Mouse (Mus musculus): Measurements from ENCODE around the gene Ank2. TPM values are rescaled to one million over a fixed set of nuclear protein-coding genes. Genes with fewer than 3 reads are reported as not detected.
"Not testable (repeated sequence)": the region's sequence is repeated elsewhere in the genome, so short reads cannot be mapped to it uniquely, and the experiment has no call there.

The Ank2 gene
- polyA plus RNA-seq, 1 experiment from 2014 or later = 37.3 TPM

DNA sequence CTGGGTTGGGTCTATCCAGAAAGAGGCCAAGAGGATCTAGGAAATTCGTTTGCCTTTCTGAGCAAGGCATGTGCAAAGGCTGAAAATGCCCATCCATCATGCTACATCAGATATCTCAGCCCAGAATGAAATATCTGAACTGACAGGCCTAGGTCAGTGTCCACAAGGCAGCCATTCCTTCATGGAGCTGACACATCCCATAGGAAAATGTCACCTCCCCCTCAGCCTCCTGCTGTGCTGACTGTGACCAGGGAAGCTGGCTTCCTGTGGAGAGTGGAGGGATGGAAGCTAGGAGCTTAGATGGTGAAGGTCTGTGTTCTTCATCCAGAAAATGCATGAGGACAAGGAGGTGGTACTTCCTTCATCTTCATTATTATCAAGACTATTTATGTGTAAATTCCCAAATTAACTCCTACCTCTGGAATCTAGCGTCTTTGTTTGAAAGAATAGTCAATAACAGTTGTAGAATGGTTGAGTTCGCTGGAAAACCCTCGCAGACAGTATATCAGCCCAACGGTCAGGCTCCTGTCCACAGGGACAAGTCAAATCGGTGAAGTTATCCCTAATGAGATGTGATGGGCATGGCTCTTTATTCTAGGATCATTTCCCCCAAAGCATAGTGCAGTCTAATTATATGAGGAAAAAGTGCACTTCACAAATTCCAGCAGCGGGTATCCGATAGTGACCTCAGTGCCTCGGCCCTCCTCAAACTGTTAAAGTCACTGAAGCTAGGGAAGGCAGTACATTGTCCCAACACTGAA, 148.4 kb downstream of the Ank2 start:
- H3K4me2 ChIP-seq = no peak overlapping the region
- no peak overlapping the region for H3K9ac ChIP-seq
- no peaks in the 10 kb centered on the region for H3K36me3 ChIP-seq
- H3K4me3 ChIP-seq = no peak overlapping the region
- 87% methylated on average over 9 of the region's 9 CpGs for WGBS
- H3K27me3 ChIP-seq = no peaks in the 10 kb centered on the region
- no peak for ATAC-seq (replicated peaks; ENCODE audit: insufficient number of reproducible peaks, insufficient read depth, low FRiP score, low read depth)
- H3K27ac ChIP-seq = no peak overlapping the region
- H3K4me1 ChIP-seq (replicated peaks) = no peaks in the 10 kb centered on the region
- H3K9me3 ChIP-seq (replicated peaks) = no peaks in the 10 kb centered on the region

DNA sequence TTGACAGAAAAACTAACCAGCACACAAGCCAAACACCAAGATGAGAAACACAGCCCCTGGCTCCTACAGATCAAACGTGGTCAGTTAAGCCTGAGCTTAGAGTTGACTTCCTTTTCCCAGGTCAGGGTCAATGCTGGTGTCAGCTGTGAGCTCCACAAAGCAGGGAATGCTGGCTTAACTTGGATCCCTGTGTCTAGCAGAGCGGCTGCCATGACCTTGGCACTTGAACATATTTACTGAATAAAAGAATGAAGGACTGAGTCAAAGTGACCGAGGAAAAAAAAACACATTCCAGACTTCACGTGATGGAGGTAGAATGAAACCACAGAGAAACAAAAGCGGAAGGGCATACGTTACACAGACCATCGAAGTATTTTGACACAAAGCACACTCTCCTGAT, 150.2 kb downstream of the Ank2 start:
- Histone ChIP-seq H3K27me3 (no peaks in the 10 kb centered on the region), H3K36me3 (no peaks in the 10 kb centered on the region), H3K4me1 (replicated peaks) (no peaks in the 10 kb centered on the region), H3K27ac (no peak overlapping the region), H3K9me3 (replicated peaks) (no peaks in the 10 kb centered on the region), H3K4me2 (no peak overlapping the region), H3K9ac (no peak overlapping the region), H3K4me3 (no peak overlapping the region)
- no peak for ATAC-seq (replicated peaks; ENCODE audit: insufficient number of reproducible peaks, insufficient read depth, low FRiP score, low read depth)
- 65% methylated on average over 7 of the region's 7 CpGs for WGBS

- H3K4me1 ChIP-seq (replicated peaks) = no peaks in the 10 kb centered on the region
- H3K9ac ChIP-seq = no peak overlapping the region
- H3K36me3 ChIP-seq = no peaks in the 10 kb centered on the region
- no peaks in the 10 kb centered on the region for H3K27me3 ChIP-seq
- no peaks in the 10 kb centered on the region for H3K9me3 ChIP-seq (replicated peaks)
- no peak overlapping the region for H3K4me3 ChIP-seq
- WGBS = 79% methylated on average over 8 of the region's 8 CpGs
- H3K4me2 ChIP-seq = no peak overlapping the region
- H3K27ac ChIP-seq = no peak overlapping the region
- no peak for ATAC-seq (replicated peaks; ENCODE audit: insufficient number of reproducible peaks, insufficient read depth, low FRiP score, low read depth)
Observed at GRCm38 (mm10) chr3:127345860-127346459, 153.2 kb downstream of the Ank2 start.

DNA sequence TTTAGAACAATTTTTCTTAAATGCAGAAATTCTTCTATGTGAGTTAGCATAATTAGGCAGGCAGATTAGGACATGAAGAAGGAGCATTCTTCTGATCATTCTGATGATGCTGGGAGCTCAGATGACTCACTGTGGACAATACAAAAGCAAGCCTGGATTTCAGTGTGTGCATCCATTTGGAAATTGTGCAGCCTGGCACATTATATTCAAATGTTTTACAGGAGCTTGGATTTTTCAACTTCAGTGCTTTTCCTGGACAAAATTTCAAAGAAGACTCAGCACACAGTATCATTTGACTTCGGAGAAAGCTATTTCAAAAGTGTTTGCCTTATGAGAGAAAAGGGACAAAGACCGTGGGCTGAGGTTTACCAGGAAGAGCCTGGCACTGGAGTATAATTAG, 157.8 kb downstream of the Ank2 start:
- H3K9ac ChIP-seq = no peak overlapping the region
- no peaks in the 10 kb centered on the region for H3K36me3 ChIP-seq
- H3K27me3 ChIP-seq = no peaks in the 10 kb centered on the region
- H3K9me3 ChIP-seq (replicated peaks) = no peaks in the 10 kb centered on the region
- 88% methylated on average over 2 of the region's 2 CpGs for WGBS
- H3K4me1 ChIP-seq (replicated peaks) = no peaks in the 10 kb centered on the region
- no peak overlapping the region for H3K4me3 ChIP-seq
- no peak overlapping the region for H3K27ac ChIP-seq
- no peak overlapping the region for H3K4me2 ChIP-seq
- no peak for ATAC-seq (replicated peaks; ENCODE audit: insufficient number of reproducible peaks, insufficient read depth, low FRiP score, low read depth)

GRCm38 (mm10) chr3:127334876-127335275, 164.3 kb downstream of the Ank2 start:
- Histone ChIP-seq H3K9me3 (replicated peaks) (no peaks in the 10 kb centered on the region), H3K4me1 (replicated peaks) (no peaks in the 10 kb centered on the region)
- WGBS = 84% methylated on average over 6 of the region's 6 CpGs

DNA sequence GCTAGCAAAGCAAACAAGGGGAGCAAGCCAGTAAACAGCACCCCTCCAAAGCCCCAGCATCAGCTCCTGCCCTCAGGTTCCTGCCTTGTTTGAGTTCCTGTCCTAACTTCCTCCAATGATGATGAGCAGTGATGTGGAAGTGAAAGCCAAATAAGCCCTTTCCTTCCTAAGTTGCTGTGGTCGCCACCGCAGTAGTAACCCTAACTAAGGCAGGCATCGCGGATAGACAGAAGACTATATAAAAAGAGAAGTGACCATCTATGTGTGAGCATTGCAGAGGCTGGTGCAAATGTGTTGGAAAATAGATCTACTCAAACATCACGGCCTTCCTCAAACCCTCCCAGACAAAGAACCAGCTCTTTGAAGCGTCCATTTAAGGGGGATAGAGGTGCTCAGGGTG, 167.6 kb downstream of the Ank2 start:
- WGBS = 79% methylated on average over 6 of the region's 6 CpGs
- H3K36me3 ChIP-seq = no peaks in the 10 kb centered on the region

More at GRCm38 (mm10) chr3:127334876-127335275, 164.3 kb downstream of the Ank2 start:
- H3K4me3 ChIP-seq = no peak overlapping the region
- no peaks in the 10 kb centered on the region for H3K27me3 ChIP-seq
- no peak for ATAC-seq (replicated peaks; ENCODE audit: insufficient number of reproducible peaks, insufficient read depth, low FRiP score, low read depth)
- H3K9ac ChIP-seq = no peak overlapping the region
- H3K27ac ChIP-seq = no peak overlapping the region
- no peak overlapping the region for H3K4me2 ChIP-seq
- H3K36me3 ChIP-seq = no peaks in the 10 kb centered on the region

DNA sequence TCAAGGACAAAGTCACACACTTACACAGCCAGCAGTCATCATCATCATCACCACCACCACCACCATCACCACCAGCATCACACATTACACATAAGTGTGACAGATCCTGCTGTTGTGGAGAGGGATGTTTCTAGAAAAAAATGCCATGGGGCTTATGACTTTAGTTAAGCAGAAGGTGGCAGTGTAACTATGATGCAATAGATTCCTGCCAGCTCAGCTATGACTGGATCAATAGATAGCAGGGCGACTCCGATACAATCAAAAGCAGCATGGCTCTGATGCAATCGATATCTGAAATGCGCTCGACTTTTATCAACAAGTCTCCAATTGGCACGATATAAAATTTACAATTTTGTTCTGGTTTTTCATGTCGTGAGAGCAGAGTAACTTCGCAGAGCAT, 172.8 kb downstream of the Ank2 start:
- no peak overlapping the region for H3K4me3 ChIP-seq
- H3K9ac ChIP-seq = no peak overlapping the region
- no peak overlapping the region for H3K27ac ChIP-seq
- no peak for ATAC-seq (replicated peaks; ENCODE audit: insufficient number of reproducible peaks, insufficient read depth, low FRiP score, low read depth)
- H3K4me2 ChIP-seq = no peak overlapping the region
- no peaks in the 10 kb centered on the region for H3K4me1 ChIP-seq (replicated peaks)
- no peaks in the 10 kb centered on the region for H3K9me3 ChIP-seq (replicated peaks)
- no peaks in the 10 kb centered on the region for H3K27me3 ChIP-seq
- 85% methylated on average over 8 of the region's 8 CpGs for WGBS
- H3K36me3 ChIP-seq = no peaks in the 10 kb centered on the region

More for the DNA sequence above, 167.6 kb downstream of the Ank2 start:
- H3K9me3 ChIP-seq (replicated peaks) = no peaks in the 10 kb centered on the region
- H3K4me3 ChIP-seq = no peak overlapping the region
- ATAC-seq (replicated peaks; ENCODE audit: insufficient number of reproducible peaks, insufficient read depth, low FRiP score, low read depth) = no peak
- H3K27ac ChIP-seq = no peak overlapping the region
- no peaks in the 10 kb centered on the region for H3K4me1 ChIP-seq (replicated peaks)
- no peaks in the 10 kb centered on the region for H3K27me3 ChIP-seq
- no peak overlapping the region for H3K4me2 ChIP-seq
- no peak overlapping the region for H3K9ac ChIP-seq

DNA sequence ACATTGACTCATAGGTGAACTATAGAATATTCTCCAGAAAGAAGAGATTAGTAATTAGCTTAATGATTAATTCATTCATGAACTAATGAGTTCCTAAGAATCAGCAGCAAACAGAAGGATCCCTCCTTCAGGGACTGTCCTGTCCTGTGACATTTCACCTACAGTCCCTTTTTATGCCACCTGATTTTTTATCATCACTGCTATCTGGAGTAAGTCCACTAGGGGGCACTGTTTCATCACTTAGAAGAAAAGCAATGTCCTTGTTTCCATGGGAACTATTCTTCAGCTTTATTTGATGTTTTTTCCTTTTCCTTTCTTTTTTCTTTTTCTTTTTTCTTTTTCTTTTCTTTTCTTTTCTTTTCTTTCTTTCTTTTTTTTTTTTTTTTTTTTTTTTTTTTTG, 176.3 kb downstream of the Ank2 start:
- Histone ChIP-seq H3K4me1 (replicated peaks) (no peaks in the 10 kb centered on the region), H3K27me3 (no peaks in the 10 kb centered on the region), H3K9me3 (replicated peaks) (no peaks in the 10 kb centered on the region), H3K4me3 (no peak overlapping the region), H3K27ac (no peak overlapping the region), H3K4me2 (no peak overlapping the region), H3K36me3 (no peaks in the 10 kb centered on the region), H3K9ac (no peak overlapping the region)
- ATAC-seq (replicated peaks; ENCODE audit: insufficient number of reproducible peaks, insufficient read depth, low FRiP score, low read depth) = no peak

- 59% methylated on average over 5 of the region's 5 CpGs for WGBS
- Histone ChIP-seq H3K27ac (no peak overlapping the region), H3K27me3 (no peaks in the 10 kb centered on the region), H3K9me3 (replicated peaks) (no peaks in the 10 kb centered on the region), H3K4me3 (no peak overlapping the region), H3K36me3 (no peaks in the 10 kb centered on the region), H3K4me2 (no peak overlapping the region), H3K4me1 (replicated peaks) (no peaks in the 10 kb centered on the region), H3K9ac (no peak overlapping the region)
- ATAC-seq (replicated peaks; ENCODE audit: insufficient number of reproducible peaks, insufficient read depth, low FRiP score, low read depth) = no peak
Observed at GRCm38 (mm10) chr3:127321645-127322044, 177.5 kb downstream of the Ank2 start.

- not testable (repeated sequence) for H3K4me3 ChIP-seq; ATAC-seq (replicated peaks; ENCODE audit: insufficient number of reproducible peaks, insufficient read depth, low FRiP score, low read depth); H3K9me3 ChIP-seq (replicated peaks); H3K27ac ChIP-seq; H3K4me2 ChIP-seq; H3K9ac ChIP-seq; H3K4me1 ChIP-seq (replicated peaks); H3K27me3 ChIP-seq; H3K36me3 ChIP-seq
- WGBS = 70% methylated on average over 5 of the region's 5 CpGs
Observed at GRCm38 (mm10) chr3:127321031-127321430, 178.1 kb downstream of the Ank2 start.

DNA sequence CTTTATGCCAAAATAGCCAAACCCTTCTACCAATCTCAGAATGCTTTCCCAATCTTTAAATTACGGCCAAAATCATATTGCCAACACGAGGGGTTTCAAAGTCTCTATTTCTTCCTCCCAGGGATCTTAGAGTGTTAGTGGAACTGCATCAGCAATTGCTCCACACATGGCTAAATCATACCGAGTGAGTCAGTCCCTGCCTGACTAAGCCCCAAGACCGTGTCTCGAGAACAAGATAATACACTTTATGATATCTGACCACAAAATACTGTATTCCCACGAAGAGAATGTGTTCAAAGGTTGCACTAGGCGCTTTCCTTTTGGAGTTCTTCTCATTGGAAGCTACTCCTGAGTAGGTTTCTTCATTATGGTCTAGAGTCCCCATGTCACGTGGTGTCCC, 178.8 kb downstream of the Ank2 start:
- H3K27ac ChIP-seq = no peak overlapping the region
- no peak overlapping the region for H3K4me3 ChIP-seq
- no peak overlapping the region for H3K9ac ChIP-seq
- no peak overlapping the region for H3K4me2 ChIP-seq
- H3K27me3 ChIP-seq = no peaks in the 10 kb centered on the region
- no peak for ATAC-seq (replicated peaks; ENCODE audit: insufficient number of reproducible peaks, insufficient read depth, low FRiP score, low read depth)
- H3K4me1 ChIP-seq (replicated peaks) = no peaks in the 10 kb centered on the region
- H3K9me3 ChIP-seq (replicated peaks) = no peaks in the 10 kb centered on the region
- 76% methylated on average over 8 of the region's 8 CpGs for WGBS
- no peaks in the 10 kb centered on the region for H3K36me3 ChIP-seq

DNA sequence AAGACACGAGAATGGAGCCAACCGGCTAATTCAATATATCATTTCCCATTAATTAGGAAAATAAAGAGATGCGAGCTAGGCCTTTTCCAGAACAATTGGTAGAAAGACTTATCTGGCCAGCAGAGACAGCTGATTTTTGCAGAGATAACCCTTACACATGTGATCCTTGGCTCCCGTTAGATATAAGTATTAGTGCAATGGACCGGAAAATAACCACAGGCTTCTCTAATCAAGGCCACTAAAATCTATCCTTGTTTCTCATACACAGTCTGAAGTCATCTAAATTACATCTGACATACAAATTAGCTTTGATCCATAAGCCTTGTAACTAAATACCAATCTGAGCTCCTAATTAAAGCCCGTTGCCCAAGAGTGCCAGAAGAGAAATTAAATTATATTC, 181.5 kb downstream of the Ank2 start:
- Histone ChIP-seq H3K9ac (no peak overlapping the region), H3K9me3 (replicated peaks) (no peaks in the 10 kb centered on the region), H3K36me3 (no peaks in the 10 kb centered on the region), H3K4me1 (replicated peaks) (no peaks in the 10 kb centered on the region), H3K27ac (no peak overlapping the region), H3K4me3 (no peak overlapping the region), H3K4me2 (no peak overlapping the region), H3K27me3 (no peaks in the 10 kb centered on the region)
- ATAC-seq (replicated peaks; ENCODE audit: insufficient number of reproducible peaks, insufficient read depth, low FRiP score, low read depth) = no peak
- WGBS = 82% methylated on average over 6 of the region's 6 CpGs

Data from heart, embryonic 15.5 days (tissue).